Mouse (Mus musculus) adrenal gland, postnatal 4 days (tissue): ENCODE measurements around the gene Shmt1. TPM values are rescaled to one million over a fixed set of nuclear protein-coding genes. Genes with fewer than 3 reads are reported as not detected.

ENCODE experiments used
- total RNA-seq, 2 experiments: library from RNA; stranded (reverse); gene quantifications; 2 replicates each; pipeline ENCODE4 v1.2.3; 2021

Shmt1 gene
- total RNA-seq, 2 experiments from 2014 or later: 93.3 to 105 TPM

Other genes with a start within 250 kb of the Shmt1 start
- 10 to 100 TPM; 36.5 to 41.6 TPM for gene Llgl1, start 112.0 kb downstream of the Shmt1 start, total RNA-seq
- 100 to 1,000 TPM; 128 to 129 TPM for gene Flii, start 84.5 kb downstream of the Shmt1 start, total RNA-seq
- 10 to 100 TPM; 26.6 to 28.0 TPM for gene Mief2, start 83.3 kb downstream of the Shmt1 start, total RNA-seq
- 10 to 100 TPM; 18.2 to 19.9 TPM for gene Top3a, start 34.4 kb downstream of the Shmt1 start, total RNA-seq
- gene Smcr8, start 34.2 kb downstream of the Shmt1 start, total RNA-seq: 10 to 100 TPM; 21.8 to 23.2 TPM
- 10 to 100 TPM; 23.5 to 24.3 TPM for gene Dhrs7b, start 18.9 kb upstream of the Shmt1 start, total RNA-seq
- 10 to 100 TPM; 41.5 to 42.7 TPM for gene Tmem11, start 67.6 kb upstream of the Shmt1 start, total RNA-seq
- 10 to 100 TPM; 30.8 TPM for gene Natd1, start 103.0 kb upstream of the Shmt1 start, total RNA-seq
- gene Map2k3, start 120.3 kb upstream of the Shmt1 start, total RNA-seq: 10 to 100 TPM; 92.4 to 93.9 TPM
- 1 to 10 TPM; 3.5 to 3.6 TPM for gene Kcnj12, start 210.8 kb upstream of the Shmt1 start, total RNA-seq